Mouse (Mus musculus) yolk sac, embryonic 10.5 days (tissue): Measurements from ENCODE around the gene Lig3.
"Not testable (repeated sequence)": the region's sequence is repeated elsewhere in the genome, so short reads cannot be mapped to it uniquely, and the experiment has no call there.

Source experiments
- DNase-seq: peaks from one replicate; pipeline ENCODE4 v3.0.0-alpha.2; 2017; ENCODE audit warnings: low spot score

The Lig3 gene

DNA sequence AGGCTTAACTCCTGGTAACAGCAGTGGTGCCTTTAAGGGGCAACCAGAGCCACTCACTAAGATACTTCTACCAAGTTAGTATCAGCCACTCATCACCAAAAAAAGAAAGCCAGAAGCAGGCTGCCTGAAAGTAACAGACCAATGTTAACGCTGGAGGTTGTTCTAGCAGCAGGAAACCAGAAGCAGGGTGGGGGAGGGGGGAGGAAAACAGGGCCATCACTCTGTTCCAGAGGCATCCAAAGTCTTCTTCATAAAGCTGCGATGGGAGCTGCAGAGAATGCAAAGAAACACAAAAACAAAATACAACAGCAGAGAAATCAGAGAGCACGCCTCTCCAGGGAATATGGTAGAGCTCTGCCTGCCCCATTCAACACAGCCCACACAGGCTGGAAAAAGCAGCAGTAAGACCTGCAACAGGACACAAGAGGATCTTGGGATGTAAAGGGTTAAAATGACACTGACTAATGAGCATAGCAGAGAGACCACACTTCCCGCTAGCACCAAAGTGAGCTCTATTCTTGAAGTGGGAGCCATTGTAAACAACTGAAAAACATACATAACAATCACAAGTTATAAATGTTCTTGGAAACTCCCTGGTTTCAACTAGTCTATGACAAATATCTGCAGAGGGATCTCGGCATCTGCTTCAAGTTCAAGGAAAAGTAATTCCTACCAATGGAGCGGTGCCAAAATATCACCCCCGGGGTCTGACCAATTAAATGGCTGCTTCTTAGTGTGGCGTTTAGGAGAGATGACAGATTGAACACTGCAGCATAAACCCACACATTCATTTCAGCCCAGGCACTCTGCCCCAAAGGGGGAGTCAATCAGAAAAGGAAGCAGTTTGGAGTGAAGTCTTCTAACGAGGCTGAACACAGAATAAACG lies 50.3 kb downstream of the Lig3 start:
- DNase-seq = no peak

DNA sequence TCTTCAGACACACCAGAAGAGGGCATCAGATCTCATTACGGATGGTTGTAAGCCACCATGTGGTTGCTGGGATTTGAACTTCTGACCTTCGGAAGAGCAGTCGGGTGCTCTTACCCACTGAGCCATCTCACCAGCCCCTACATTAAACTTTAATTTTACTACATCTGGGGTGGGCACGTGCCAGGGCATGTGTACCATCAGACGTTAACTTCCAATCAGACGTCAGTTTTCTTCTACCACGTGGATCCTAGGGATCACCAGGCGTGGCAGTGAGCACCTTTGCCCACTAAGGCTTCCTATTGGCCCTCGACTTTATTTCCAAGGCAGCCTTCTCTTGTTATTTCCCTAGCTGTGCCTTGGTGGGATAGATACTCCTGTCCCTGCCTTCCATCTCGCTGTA lies 51.5 kb downstream of the Lig3 start:
- not testable (repeated sequence) for DNase-seq

GRCm38 (mm10) chr11:82833929-82834328 lies 53.0 kb downstream of the Lig3 start:
- DNase-seq = no peak

DNA sequence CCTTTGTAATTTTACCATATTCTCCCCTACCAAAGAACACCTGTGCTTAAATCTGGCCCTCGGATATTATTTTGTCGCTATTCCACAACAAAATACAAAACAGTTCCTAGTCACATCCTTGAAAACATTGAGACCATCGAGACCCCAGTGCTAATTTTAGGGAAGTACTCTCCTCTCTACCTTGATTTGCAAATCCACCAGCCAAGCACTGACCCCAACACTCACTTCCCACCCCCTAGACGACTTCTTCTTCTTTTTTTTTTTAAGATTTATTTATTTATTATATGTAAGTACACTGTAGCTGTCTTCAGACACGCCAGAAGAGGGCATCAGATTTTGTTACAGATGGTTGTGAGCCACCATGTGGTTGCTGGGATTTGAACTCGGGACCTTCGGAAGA lies 53.5 kb downstream of the Lig3 start:
- not testable (repeated sequence) for DNase-seq

GRCm38 (mm10) chr11:82835616-82836432 lies 54.9 kb downstream of the Lig3 start:
- no peak for DNase-seq

DNA sequence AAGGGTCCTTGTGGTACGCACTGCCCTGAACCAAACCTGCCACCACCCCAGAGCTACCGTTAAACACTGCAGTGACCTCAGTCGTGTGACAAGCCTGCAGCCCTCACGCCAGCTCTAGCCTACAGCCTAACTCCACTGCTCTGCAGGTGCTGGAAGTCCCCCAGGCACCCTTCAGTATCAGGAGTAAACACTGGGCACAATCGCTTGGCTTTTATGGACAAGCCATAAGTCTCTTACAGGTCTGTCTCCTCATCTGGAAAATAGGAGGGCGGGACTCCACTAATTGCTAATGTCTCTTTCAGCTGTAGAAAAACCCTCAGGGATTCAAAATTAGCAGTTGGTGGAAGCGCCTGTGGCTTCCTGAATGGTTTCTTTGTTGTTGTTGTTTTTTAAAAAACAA lies 56.3 kb downstream of the Lig3 start:
- DNase-seq = no peak

DNA sequence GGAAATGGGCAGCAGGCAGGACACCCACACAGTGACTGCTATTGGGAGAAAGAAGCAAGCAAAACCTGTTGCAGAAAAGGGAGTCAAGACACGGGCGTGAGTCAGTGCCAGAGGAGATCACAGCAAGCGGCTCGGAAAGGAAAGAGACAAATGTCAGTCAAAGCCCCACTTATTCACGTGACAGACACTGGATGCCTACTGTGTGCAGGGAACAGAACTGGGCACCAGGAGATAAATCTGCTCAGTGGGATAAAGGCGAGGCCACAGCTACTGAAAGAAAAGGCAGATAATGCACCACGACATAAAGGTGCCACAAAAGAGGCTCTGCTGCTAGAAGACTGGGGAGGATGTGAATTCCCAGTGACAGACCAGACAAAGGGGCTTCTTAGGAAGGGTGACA lies 56.9 kb downstream of the Lig3 start:
- DNase-seq = no peak

- no peak for DNase-seq
Measured at GRCm38 (mm10) chr11:82838511-82838910, 57.6 kb downstream of the Lig3 start.

- no peak for DNase-seq
Measured at GRCm38 (mm10) chr11:82844771-82845414, 64.0 kb downstream of the Lig3 start.

DNA sequence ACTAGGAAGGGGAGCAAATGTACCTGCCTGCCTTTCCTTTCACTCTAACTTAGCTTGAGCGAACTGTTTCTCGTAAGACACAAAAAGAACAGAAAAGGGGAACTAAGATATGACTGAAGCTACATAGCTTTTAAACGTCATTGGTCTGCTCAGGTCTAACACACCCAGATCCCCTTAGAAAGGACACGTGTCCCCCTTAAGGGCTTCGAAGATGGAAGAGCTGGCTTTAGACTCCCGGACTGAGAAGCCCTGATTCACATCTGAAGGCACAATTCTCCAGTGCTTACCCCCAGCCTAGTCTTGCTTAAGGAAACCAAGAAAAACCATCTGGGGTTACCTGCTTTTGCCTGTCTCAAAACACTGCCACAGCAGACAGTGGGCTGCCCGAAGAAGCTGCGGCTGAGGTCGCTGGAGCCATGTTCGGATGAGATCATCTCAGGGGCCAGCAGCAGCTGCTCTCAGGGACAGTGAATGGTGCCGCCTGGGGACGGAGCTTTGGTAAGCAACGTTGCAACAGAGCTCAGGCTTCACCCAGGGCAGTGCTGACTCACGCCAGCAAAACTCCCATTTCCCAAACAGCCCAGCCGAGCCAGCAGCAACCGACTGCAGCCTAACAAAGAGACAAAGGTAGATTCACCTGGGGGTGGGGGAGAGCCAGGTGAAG lies 64.6 kb downstream of the Lig3 start:
- peak; percentile 83 for DNase-seq

- DNase-seq = no peak
Measured at GRCm38 (mm10) chr11:82846079-82846436, 65.2 kb downstream of the Lig3 start.

DNA sequence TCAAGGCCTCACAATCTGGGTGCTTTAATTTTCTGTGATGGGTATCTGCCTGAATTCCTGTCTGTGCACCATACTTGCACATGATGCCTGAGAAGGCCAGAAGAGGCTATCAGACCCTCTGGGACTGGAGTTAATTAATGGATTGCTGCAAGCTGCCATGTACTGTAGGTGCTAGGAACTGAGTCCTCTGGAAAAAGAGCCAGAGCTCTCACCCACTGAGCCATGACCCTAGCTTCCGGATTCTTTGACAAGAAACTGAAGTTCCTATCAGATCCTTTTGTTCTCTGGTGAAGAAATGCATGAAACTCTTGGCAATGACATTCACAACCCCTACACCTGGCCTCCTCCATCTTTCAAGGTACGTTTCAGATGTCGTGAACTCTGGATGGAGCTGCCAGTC lies 66.0 kb downstream of the Lig3 start:
- DNase-seq = no peak

DNA sequence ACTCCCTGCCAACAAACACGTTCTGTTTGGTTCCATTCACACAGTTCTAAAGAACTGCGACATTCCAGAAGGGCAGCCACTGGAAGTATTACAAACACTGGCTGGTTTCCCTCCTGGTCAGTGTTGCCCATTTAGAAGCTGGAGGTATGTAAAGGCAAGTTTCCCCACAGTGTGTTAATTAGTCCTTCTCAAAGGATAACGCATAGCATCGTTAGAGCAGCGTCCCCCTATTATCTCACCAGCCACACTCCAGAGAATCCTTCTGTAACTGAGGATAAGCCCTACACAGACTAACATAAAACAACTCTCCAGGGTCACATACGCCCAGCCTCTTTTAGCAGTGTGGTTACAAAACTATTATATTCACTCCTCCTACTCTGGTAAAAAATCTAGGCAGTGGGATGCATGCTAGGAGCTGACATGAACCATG lies 66.7 kb downstream of the Lig3 start:
- no peak for DNase-seq

GRCm38 (mm10) chr11:82850259-82850658 lies 69.4 kb downstream of the Lig3 start:
- no peak for DNase-seq

- DNase-seq = no peak
Measured at GRCm38 (mm10) chr11:82852115-82852514, 71.2 kb downstream of the Lig3 start.

GRCm38 (mm10) chr11:82852540-82852939 lies 71.6 kb downstream of the Lig3 start:
- no peak for DNase-seq

- DNase-seq = no peak
Measured at GRCm38 (mm10) chr11:82852958-82853357, 72.0 kb downstream of the Lig3 start.
